Mouse (Mus musculus): Measurements from ENCODE around the gene Pnpla2.

DNA sequence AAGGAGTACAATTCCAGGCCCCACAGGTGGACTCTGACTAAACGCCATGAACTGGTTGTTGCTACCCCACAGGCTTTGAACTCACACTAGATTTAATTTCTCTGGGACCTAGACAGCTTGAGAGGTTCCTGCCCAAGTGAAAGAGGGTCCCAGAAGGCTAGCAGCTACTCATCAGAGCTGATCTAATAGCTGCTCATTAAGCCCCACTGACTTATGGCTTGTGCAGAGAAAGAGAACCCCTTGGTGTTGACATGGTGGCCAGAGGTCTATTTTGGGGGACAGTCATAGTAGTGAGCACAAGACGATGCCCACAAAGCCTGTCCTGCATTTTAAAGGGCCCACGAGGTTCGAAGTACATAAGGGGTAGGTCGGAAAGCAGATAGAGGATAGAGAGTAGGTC, 19.2 kb downstream of the Pnpla2 start:
- TF ChIP-seq EP300 (optimal IDR thresholded peaks at IDR 0.05) (no peak), CTCF (IDR thresholded peaks at IDR 0.05; ENCODE audit: low read depth) (no peak)
